Mouse (Mus musculus) leukemia stem cell, adult 10-12 weeks (primary cell): Measurements from ENCODE around the gene Suv39h1. TPM values are rescaled to one million over a fixed set of nuclear protein-coding genes. Genes with fewer than 3 reads are reported as not detected.

Experiments
- polyA plus RNA-seq: library from polyadenylated mRNA; stranded (reverse); fragments of >175 nt; gene quantifications from 2 replicates; pipeline ENCODE4 v1.2.3, GENCODE M21; 2012; ENCODE audit warnings: low replicate concordance

Suv39h1 gene
- 4.4 and 12.7 TPM in 2 replicates for polyA plus RNA-seq

DNA sequence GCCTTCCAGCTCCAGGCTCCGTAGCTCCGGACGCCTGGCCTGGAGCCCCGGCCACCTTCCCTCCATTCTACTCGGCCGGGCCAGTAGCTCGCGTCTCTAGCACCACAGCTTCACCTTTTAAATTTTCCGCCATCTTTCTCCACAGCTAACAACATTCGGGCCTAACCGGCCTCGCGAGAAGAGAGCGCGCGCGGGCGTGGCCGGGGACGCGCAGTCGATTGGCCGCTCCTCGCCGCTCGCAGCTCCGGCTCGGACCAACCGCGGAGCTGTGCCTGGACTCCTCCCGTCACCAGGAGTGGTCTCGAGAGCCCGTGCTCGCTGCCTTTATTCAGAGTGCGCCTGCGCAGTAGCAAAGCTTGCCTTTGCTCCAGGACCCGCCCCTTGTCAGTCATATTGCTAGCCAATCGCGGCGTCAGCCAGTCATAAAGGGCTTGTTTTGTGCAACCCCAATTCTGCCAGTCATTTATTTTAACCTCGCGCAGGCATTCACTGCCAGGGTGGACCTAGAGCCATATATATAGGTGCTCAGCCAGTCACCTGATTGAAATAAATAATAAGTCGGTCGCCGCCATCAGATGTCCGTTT lies at the start of gene Suv39h1:
TSS of gene Suv39h1 (minus strand) at position 331 of the 585 bp plus-strand sequence.

DNA sequence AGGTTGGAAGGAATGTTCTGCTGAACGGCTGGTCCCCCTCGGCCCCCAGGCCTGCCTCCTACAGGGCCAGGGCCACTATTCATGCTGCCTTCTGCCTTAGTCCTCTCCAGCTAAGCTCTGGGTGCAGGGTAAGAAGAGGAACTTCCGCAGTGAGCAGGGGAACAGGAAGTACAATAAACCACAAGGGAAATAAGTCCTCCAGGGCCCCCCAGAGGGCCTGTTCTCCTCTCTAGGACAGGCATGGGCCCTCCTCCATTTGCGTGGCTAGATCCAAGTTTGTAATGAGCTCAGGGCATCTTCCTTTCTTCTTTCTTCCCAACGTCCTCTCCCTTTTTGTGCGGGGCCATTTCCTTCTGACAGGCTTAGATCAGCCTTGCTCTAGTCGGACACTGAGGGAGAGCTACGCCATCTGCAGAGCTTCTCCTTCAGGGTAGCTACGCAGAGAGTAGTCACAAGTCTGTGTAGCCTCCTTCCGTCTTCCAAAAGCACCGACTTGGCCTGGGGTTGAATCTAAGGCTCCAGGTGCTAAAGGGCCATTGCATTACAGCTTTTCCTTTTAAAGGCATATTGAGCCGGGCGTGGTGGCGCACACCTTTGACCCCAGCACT lies 15.9 kb upstream of the Suv39h1 start, which contains the start of gene Was:
TSS of gene Was (minus strand) at position 153 of the 608 bp plus-strand sequence.

DNA sequence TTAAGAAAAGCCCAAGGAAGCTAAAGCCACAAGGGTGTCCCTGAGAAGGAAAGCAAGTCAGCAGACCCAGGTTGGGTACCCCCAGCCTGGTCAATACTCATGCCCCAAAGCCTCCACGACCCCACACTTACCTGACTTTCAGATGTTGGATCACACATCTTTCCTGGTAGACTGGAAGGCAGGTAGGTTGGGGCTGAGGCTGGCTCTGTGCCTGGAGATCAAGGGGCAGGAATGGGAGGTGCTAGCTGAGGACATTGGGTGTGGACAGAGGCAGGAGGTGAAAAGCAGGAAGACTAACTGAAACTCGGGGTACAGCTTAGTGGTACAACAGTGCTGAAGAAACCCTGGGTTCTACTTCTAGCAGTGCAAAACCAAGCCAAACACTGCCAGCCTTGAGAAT lies 56.3 kb downstream of the Suv39h1 start, which contains the start of gene Glod5:
TSS of gene Glod5 (minus strand) at position 207 of the 400 bp plus-strand sequence.

Other genes with a start within 250 kb of the Suv39h1 start
- 121 and 187 TPM in 2 replicates for gene Otud5, start 233.4 kb downstream of the Suv39h1 start, polyA plus RNA-seq
- 50.3 and 75.5 TPM in 2 replicates for gene Pim2, start 196.5 kb downstream of the Suv39h1 start, polyA plus RNA-seq
- 54.3 and 118 TPM in 2 replicates for gene Slc35a2, start 190.7 kb downstream of the Suv39h1 start, polyA plus RNA-seq
- 133 and 190 TPM in 2 replicates for gene Pqbp1, start 175.5 kb downstream of the Suv39h1 start, polyA plus RNA-seq
- gene Timm17b, start 175.4 kb downstream of the Suv39h1 start, polyA plus RNA-seq, result 52.3 and 170 TPM in 2 replicates
- not detected in 2 replicates for gene Gm10491, start 166.9 kb downstream of the Suv39h1 start, polyA plus RNA-seq
- gene Gm10490, start 165.2 kb downstream of the Suv39h1 start, polyA plus RNA-seq, result not detected in 2 replicates
- 0.33 TPM in 1 of 2 replicates, not detected in the other for gene Pcsk1n, start 154.9 kb downstream of the Suv39h1 start, polyA plus RNA-seq
- gene Eras, start 146.2 kb downstream of the Suv39h1 start, polyA plus RNA-seq, result not detected in 2 replicates
- gene Hdac6, start 126.9 kb downstream of the Suv39h1 start, polyA plus RNA-seq, result 3.7 and 5.1 TPM in 2 replicates
- 77.8 and 320 TPM in 2 replicates for gene Gata1, start 96.7 kb downstream of the Suv39h1 start, polyA plus RNA-seq
- not detected in 2 replicates for gene Glod5, start 56.3 kb downstream of the Suv39h1 start, polyA plus RNA-seq
- gene Was, start 15.7 kb upstream of the Suv39h1 start, polyA plus RNA-seq, result 122 and 255 TPM in 2 replicates
- 15.5 and 28.1 TPM in 2 replicates for gene Wdr13, start 58.1 kb upstream of the Suv39h1 start, polyA plus RNA-seq
- gene Rbm3, start 71.1 kb upstream of the Suv39h1 start, polyA plus RNA-seq, result 19.3 and 54.0 TPM in 2 replicates
- gene Tbc1d25, start 101.4 kb upstream of the Suv39h1 start, polyA plus RNA-seq, result 2.0 and 9.7 TPM in 2 replicates
- gene Ebp, start 118.8 kb upstream of the Suv39h1 start, polyA plus RNA-seq, result 1.8 and 4.0 TPM in 2 replicates
- 4.1 and 4.4 TPM in 2 replicates for gene Porcn, start 131.8 kb upstream of the Suv39h1 start, polyA plus RNA-seq
- gene Ftsj1, start 177.6 kb upstream of the Suv39h1 start, polyA plus RNA-seq, result 28.1 and 60.5 TPM in 2 replicates
- gene Slc38a5, start 196.4 kb upstream of the Suv39h1 start, polyA plus RNA-seq, result 12.2 and 298 TPM in 2 replicates